Mouse (Mus musculus): Measurements from ENCODE around the gene Hoxa13. TPM values are rescaled to one million over a fixed set of nuclear protein-coding genes. Genes with fewer than 3 reads are reported as not detected.

Hoxa13 gene
- polyA plus RNA-seq, 1 experiment from 2014 or later, result not detected

DNA sequence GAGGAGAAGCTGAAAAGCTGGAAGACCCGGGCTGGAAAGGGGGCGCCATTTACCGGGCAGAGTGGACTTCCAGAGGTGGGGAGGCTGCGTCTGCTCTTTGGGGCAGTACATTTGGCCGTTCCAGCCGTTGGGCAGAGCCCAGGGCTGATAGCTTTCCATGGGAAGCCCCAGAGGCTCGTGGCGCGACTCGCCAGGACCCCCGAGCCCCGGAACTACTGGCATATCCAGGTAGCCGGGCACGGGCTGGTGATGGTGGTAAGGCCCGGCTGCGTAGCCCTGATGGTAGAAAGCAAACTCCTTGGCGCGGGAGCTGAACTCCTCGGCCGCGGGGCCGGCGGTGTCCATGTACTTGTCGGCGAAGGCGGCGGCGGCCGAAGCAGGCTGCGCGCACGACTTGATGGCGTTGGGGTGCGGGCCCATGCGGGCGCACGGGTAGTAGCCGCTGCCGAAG is 844 bp downstream of the Hoxa13 start:
- H3K9ac ChIP-seq (replicated peaks; ENCODE audit: low read depth, low read length), result no peak overlapping the region
- no peak overlapping the region for H3K27ac ChIP-seq (ENCODE audit: low read length)
- 0 out of 2 replicates have a peak, but pooled peaks cover 5% of the 10 kb centered on the region for H3K4me1 ChIP-seq (ENCODE audit: control insufficient read depth, insufficient read depth, low read length)
- WGBS, result under 1% methylated on average over 39 of the region's 39 CpGs
- H3K27me3 ChIP-seq (ENCODE audit: control insufficient read depth, insufficient read depth, low read length), result peaks cover 57% of the 10 kb centered on the region
- no peaks in the 10 kb centered on the region for H3K36me3 ChIP-seq (ENCODE audit: control insufficient read depth, insufficient read depth, low read length)
- peak overlapping the region; percentile 64 for H3K4me2 ChIP-seq (replicated peaks; ENCODE audit: low read depth, low read length)
- no peaks in the 10 kb centered on the region for H3K9me3 ChIP-seq (ENCODE audit: control insufficient read depth, low read depth, low read length)
- no peak for ATAC-seq (ENCODE audit: insufficient number of reproducible peaks, insufficient read depth, low FRiP score, low read depth)
- peak overlapping the region; percentile 20 for H3K4me3 ChIP-seq (ENCODE audit: low read depth, low read length)

DNA sequence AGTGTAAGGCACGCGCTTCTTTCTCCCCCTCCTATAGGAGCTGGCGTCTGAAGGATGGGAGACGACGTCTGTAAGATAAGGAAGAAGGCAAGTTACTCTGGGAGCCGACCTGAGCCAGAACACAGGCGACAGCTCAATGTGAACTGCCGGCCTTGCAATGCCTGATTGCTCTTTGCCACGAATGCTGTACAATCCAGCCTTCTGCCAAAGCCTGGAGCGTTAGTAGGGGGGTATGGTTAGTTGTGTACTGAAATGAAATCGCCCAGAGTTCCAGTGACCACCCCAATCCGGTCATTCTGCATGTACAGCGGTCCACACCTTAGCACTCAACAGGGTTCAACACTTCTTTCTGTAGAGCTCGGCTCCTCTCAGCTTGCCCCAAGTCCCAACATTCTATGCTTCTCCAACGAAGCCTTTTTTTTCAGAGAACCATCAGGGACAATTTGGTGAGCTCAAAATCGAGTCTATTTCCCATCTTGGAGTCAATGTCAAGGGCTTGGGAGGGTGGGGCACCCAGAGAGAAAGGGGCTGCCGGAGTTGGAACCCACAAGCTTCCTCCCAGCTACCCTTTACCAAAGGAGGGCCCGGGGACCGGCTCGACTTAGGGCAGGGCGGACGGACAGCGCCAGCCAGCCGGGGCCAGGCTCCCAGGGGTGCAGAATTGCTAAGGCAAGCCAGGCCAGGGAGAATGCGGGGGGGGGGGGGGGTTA is 1.4 kb downstream of the Hoxa13 start:
- no peak for ATAC-seq (ENCODE audit: insufficient number of reproducible peaks, insufficient read depth, low FRiP score, low read depth)
- Histone ChIP-seq H3K4me2 (replicated peaks; ENCODE audit: low read depth, low read length) (no peak overlapping the region), H3K36me3 (ENCODE audit: control insufficient read depth, insufficient read depth, low read length) (no peaks in the 10 kb centered on the region), H3K27ac (ENCODE audit: low read length) (no peak overlapping the region), H3K4me3 (ENCODE audit: low read depth, low read length) (peak overlapping the region; percentile 20; the same call in 1 of the 2 replicates), H3K9ac (replicated peaks; ENCODE audit: low read depth, low read length) (no peak overlapping the region), H3K4me1 (ENCODE audit: control insufficient read depth, insufficient read depth, low read length) (0 out of 2 replicates have a peak, but pooled peaks cover 5% of the 10 kb centered on the region), H3K9me3 (ENCODE audit: control insufficient read depth, low read depth, low read length) (no peaks in the 10 kb centered on the region), H3K27me3 (ENCODE audit: control insufficient read depth, insufficient read depth, low read length) (peaks cover 52% of the 10 kb centered on the region)
- 2% methylated on average over 24 of the region's 25 CpGs for WGBS

- H3K4me3 ChIP-seq (ENCODE audit: low read depth, low read length), result no peak overlapping the region
- peaks cover 46% of the 10 kb centered on the region for H3K27me3 ChIP-seq (ENCODE audit: control insufficient read depth, insufficient read depth, low read length)
- no peak overlapping the region for H3K9ac ChIP-seq (replicated peaks; ENCODE audit: low read depth, low read length)
- no peaks in the 10 kb centered on the region for H3K36me3 ChIP-seq (ENCODE audit: control insufficient read depth, insufficient read depth, low read length)
- no peak overlapping the region for H3K27ac ChIP-seq (ENCODE audit: low read length)
- H3K4me1 ChIP-seq (ENCODE audit: control insufficient read depth, insufficient read depth, low read length), result 0 out of 2 replicates have a peak, but pooled peaks cover 5% of the 10 kb centered on the region
- ATAC-seq (ENCODE audit: insufficient number of reproducible peaks, insufficient read depth, low FRiP score, low read depth), result no peak
- WGBS, result 0% methylated on average over 6 of the region's 6 CpGs
- no peaks in the 10 kb centered on the region for H3K9me3 ChIP-seq (ENCODE audit: control insufficient read depth, low read depth, low read length)
- no peak overlapping the region for H3K4me2 ChIP-seq (replicated peaks; ENCODE audit: low read depth, low read length)
Observed at GRCm38 (mm10) chr6:52256956-52257355, 3.7 kb downstream of the Hoxa13 start.

DNA sequence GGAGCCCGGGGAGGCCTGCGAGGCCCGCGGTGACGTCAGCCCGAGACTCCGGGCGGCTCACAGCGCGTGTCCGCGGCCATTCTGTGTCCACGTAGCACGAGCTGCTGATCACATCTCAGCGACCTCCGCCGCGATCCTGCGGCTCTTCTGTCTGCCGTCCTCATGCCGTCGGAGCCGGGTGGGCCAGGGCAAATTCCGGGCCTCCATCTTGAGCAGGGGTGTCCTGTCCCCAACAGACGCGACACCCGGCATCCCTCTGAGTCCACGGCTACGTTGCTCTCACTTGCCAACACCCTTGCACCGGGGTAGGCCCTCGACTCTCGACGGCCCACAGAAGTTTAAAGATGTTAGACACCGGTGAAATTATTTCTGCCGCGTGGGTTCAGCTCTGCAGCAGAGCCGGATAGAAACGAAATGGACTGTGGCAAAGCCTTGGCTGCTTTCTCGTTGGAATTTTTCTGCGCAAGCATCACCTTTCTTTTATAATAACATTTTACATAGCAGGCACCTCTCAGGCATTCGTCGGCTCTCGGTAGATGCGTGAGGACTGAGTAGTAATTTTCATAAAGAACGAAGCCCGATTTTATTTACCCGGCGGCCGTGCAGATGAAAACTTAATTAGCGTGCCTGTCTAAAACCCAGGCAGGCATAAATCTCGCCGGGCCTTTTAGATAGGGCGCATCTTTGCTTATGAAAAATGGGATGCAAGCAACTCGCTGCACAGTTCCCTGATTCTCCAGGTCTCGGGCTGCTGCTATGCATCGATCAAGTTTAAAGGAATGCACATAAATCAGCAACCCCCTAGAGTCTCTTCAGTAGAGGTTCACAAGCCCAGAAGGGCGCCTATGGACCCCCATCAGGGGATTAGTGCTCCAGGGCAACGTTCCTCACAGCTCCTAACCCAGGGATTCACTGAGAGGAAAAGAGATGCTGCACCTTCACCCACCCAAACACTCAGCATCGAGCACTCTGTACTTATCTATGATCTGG is 6.9 kb downstream of the Hoxa13 start:
- H3K4me2 ChIP-seq (replicated peaks; ENCODE audit: low read depth, low read length), result no peak overlapping the region
- H3K4me3 ChIP-seq (ENCODE audit: low read depth, low read length), result no peak overlapping the region
- ATAC-seq (ENCODE audit: insufficient number of reproducible peaks, insufficient read depth, low FRiP score, low read depth), result no peak
- H3K4me1 ChIP-seq (ENCODE audit: control insufficient read depth, insufficient read depth, low read length), result no peaks in the 10 kb centered on the region
- H3K27me3 ChIP-seq (ENCODE audit: control insufficient read depth, insufficient read depth, low read length), result peaks cover 57% of the 10 kb centered on the region
- WGBS, result 1% methylated on average over 59 of the region's 59 CpGs
- no peaks in the 10 kb centered on the region for H3K9me3 ChIP-seq (ENCODE audit: control insufficient read depth, low read depth, low read length)
- H3K9ac ChIP-seq (replicated peaks; ENCODE audit: low read depth, low read length), result no peak overlapping the region
- no peaks in the 10 kb centered on the region for H3K36me3 ChIP-seq (ENCODE audit: control insufficient read depth, insufficient read depth, low read length)
- H3K27ac ChIP-seq (ENCODE audit: low read length), result no peak overlapping the region

DNA sequence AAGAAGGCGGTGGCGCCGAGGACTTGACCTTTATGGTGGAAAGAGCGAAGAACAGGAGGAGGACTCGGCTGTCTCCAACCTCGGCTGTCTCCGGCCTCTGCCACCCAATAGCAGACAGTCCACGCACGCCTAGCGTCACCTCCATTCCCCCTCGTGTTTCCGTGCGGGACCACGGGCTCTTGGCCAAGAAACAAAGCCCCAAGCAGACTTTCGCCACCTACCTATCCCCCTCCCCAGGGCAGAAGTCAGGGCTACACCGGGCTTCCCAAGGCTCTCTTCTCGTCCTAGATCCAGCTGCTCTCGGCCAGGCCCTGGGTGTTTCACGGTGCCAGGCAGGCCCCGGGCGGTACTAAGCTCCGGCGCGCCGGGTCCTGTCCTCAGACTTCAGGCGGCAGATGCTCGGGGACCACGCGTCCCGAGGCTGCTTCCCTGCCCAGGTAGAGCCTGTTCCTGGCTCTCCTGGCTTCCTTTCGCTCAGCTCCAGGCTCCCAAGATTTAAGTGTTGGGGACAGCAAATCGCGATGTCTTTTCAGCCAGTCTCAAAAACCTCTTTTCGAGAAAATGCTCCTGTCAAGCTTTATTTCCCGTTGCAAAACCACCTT is 7.8 kb downstream of the Hoxa13 start:
- WGBS, result 1% methylated on average over 35 of the region's 35 CpGs
- Histone ChIP-seq H3K27me3 (ENCODE audit: control insufficient read depth, insufficient read depth, low read length) (peaks cover 60% of the 10 kb centered on the region), H3K4me1 (ENCODE audit: control insufficient read depth, insufficient read depth, low read length) (no peaks in the 10 kb centered on the region), H3K9me3 (ENCODE audit: control insufficient read depth, low read depth, low read length) (no peaks in the 10 kb centered on the region), H3K36me3 (ENCODE audit: control insufficient read depth, insufficient read depth, low read length) (no peaks in the 10 kb centered on the region), H3K9ac (replicated peaks; ENCODE audit: low read depth, low read length) (no peak overlapping the region), H3K4me3 (ENCODE audit: low read depth, low read length) (no peak overlapping the region), H3K27ac (ENCODE audit: low read length) (no peak overlapping the region), H3K4me2 (replicated peaks; ENCODE audit: low read depth, low read length) (no peak overlapping the region)
- ATAC-seq (ENCODE audit: insufficient number of reproducible peaks, insufficient read depth, low FRiP score, low read depth), result no peak

DNA sequence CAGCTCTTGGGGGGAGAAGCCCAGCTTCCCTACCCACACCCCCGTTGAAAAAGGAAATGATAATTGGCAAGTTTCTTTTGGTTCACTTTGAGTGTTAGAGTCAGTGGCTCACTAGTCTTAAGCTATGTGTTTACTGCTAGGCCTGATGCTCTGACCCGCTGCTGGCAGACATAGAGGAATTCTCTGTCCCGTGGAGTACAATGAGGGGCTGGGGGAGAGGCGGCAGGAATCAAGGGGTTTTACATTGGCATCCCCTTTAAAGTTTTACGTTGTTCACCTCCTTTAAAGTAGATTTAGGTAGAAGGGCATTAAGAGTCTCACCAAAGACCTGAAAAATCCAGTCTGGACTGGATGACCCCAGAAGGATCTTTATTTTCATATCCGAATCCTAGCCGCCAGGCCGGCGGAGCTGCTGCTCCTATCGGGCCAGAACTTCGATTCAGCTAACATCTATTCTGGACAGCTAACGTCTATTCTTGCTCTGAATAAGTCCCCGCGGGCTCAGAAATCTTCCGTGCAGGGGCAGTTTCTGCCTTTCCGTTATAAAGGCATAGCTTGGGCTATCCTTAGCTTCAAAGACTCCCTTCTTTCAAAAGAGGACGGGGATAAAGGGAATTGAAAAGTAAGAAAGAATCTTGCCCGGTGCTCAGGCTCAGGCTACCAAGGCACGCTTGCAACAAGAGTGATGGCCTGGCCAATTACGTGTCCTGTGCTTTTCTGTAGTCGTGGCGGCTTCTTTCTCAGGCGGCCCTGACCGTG is 8.5 kb downstream of the Hoxa13 start:
- H3K27me3 ChIP-seq (ENCODE audit: control insufficient read depth, insufficient read depth, low read length), result peaks cover 62% of the 10 kb centered on the region
- no peaks in the 10 kb centered on the region for H3K36me3 ChIP-seq (ENCODE audit: control insufficient read depth, insufficient read depth, low read length)
- no peaks in the 10 kb centered on the region for H3K9me3 ChIP-seq (ENCODE audit: control insufficient read depth, low read depth, low read length)
- no peak overlapping the region for H3K27ac ChIP-seq (ENCODE audit: low read length)
- ATAC-seq (ENCODE audit: insufficient number of reproducible peaks, insufficient read depth, low FRiP score, low read depth), result no peak
- whole genome bisulfite sequencing, result 3% methylated on average over 24 of the region's 24 CpGs
- no peak overlapping the region for H3K4me2 ChIP-seq (replicated peaks; ENCODE audit: low read depth, low read length)
- no peaks in the 10 kb centered on the region for H3K4me1 ChIP-seq (ENCODE audit: control insufficient read depth, insufficient read depth, low read length)
- H3K9ac ChIP-seq (replicated peaks; ENCODE audit: low read depth, low read length), result no peak overlapping the region
- H3K4me3 ChIP-seq (ENCODE audit: low read depth, low read length), result no peak overlapping the region

GRCm38 (mm10) chr6:52251177-52251879 is 9.4 kb downstream of the Hoxa13 start:
- WGBS, result 13% methylated on average over 7 of the region's 7 CpGs
- no peak overlapping the region for H3K4me2 ChIP-seq (replicated peaks; ENCODE audit: low read depth, low read length)
- no peak overlapping the region for H3K4me3 ChIP-seq (ENCODE audit: low read depth, low read length)
- no peak overlapping the region for H3K27ac ChIP-seq (ENCODE audit: low read length)
- no peaks in the 10 kb centered on the region for H3K36me3 ChIP-seq (ENCODE audit: control insufficient read depth, insufficient read depth, low read length)
- no peak overlapping the region for H3K9ac ChIP-seq (replicated peaks; ENCODE audit: low read depth, low read length)
- H3K4me1 ChIP-seq (ENCODE audit: control insufficient read depth, insufficient read depth, low read length), result no peaks in the 10 kb centered on the region
- no peak for ATAC-seq (ENCODE audit: insufficient number of reproducible peaks, insufficient read depth, low FRiP score, low read depth)
- H3K27me3 ChIP-seq (ENCODE audit: control insufficient read depth, insufficient read depth, low read length), result peaks cover 65% of the 10 kb centered on the region
- H3K9me3 ChIP-seq (ENCODE audit: control insufficient read depth, low read depth, low read length), result no peaks in the 10 kb centered on the region
